Mouse (Mus musculus) heart, embryonic 11.5 days (tissue): Measurements from ENCODE around the gene Fbf1. TPM values are rescaled to one million over a fixed set of nuclear protein-coding genes. Genes with fewer than 3 reads are reported as not detected.

Source experiments
- ATAC-seq: fragments of 200-750 bp; cut with Nextera tagmentation; replicated peaks from 2 replicates; pipeline ENCODE4 v1.8.0; 2017; ENCODE audit warnings: moderate library complexity; ENCODE audit not compliant: insufficient number of reproducible peaks, low FRiP score, low TSS enrichment
- H3K27ac ChIP-seq: fragments of 300-500 bp; sonication (generic); 2 replicates; pipeline ENCODE4 v1.5.1; 2014; ENCODE audit warnings: mild to moderate bottlenecking, low read depth, low read length
- H3K27me3 ChIP-seq: fragments of 300-500 bp; sonication (generic); 2 replicates; pipeline ENCODE4 v1.6.1; 2014; ENCODE audit warnings: mild to moderate bottlenecking, low read length, mixed read lengths; ENCODE audit not compliant: control insufficient read depth, insufficient read depth
- H3K36me3 ChIP-seq: fragments of 300-500 bp; sonication (generic); 2 replicates; pipeline ENCODE4 v1.6.1; 2014; ENCODE audit warnings: mild to moderate bottlenecking, low read length, moderate library complexity, mixed read lengths; ENCODE audit not compliant: control insufficient read depth, insufficient read depth
- H3K4me1 ChIP-seq: fragments of 300-500 bp; sonication (generic); 2 replicates; pipeline ENCODE4 v1.6.1; 2014; ENCODE audit warnings: low read length; ENCODE audit not compliant: control insufficient read depth, insufficient read depth
- H3K4me2 ChIP-seq: fragments of 300-500 bp; sonication (generic); 2 replicates; pipeline ENCODE4 v1.6.1; 2014; ENCODE audit warnings: mild to moderate bottlenecking, moderate library complexity
- H3K4me3 ChIP-seq: fragments of 300-500 bp; sonication (generic); 2 replicates; pipeline ENCODE4 v1.5.1; 2014; ENCODE audit warnings: low read depth, low read length
- H3K9ac ChIP-seq: fragments of 300-500 bp; sonication (generic); 2 replicates; pipeline ENCODE4 v1.6.1; 2014; ENCODE audit warnings: mild to moderate bottlenecking, low read depth, low read length, moderate library complexity
- H3K9me3 ChIP-seq: fragments of 300-500 bp; sonication (generic); replicated peaks from 2 replicates; pipeline ENCODE4 v1.6.1; 2016; ENCODE audit warnings: low read length; ENCODE audit not compliant: control insufficient read depth
- WGBS: fragments of 180-500 bp; shearing (Covaris S2); extraction: QIAGEN DNeasy Blood & Tissue Kit; methylation state at CpG from one replicate; pipeline ENCODE4 v1.1.7; 2014; ENCODE audit not compliant: insufficient replicate concordance; 5-methylcytosine and 5-hydroxymethylcytosine counted together
- polyA plus RNA-seq: library from polyadenylated mRNA; unstranded; fragments of >200 nt; fragmentation: Nextera tagmentation; extraction: Ambion mirVana; gene quantifications from 2 replicates; pipeline ENCODE4 v1.2.1, GENCODE M21; 2014

The Fbf1 gene
- polyA plus RNA-seq, 1 experiment from 2014 or later = 20.3 TPM

DNA sequence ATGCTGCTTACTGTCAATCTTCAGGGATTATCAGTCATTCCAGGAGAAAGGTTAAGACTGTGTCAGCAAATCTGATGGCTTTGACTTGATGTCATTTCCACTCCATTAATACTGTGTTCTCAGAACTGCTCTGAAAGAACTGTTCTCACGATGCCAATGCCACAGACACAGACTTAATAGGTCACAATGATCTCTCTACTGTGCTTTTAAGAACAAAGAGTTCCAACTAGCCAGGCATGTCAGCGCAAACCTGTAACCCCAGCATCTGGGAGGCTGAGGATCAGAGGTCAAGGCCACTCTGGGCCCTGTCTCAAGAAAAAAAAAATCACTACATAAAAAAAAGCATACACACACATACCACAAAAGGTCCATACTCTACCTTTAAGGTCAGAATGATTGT, 4.0 kb upstream of the Fbf1 start:
- Histone ChIP-seq H3K9me3 (no peaks in the 10 kb centered on the region), H3K4me3 (no peak overlapping the region), H3K36me3 (peaks cover 23% of the 10 kb centered on the region), H3K4me1 (no peaks in the 10 kb centered on the region), H3K27ac (no peak overlapping the region), H3K27me3 (no peaks in the 10 kb centered on the region), H3K4me2 (no peak overlapping the region), H3K9ac (no peak overlapping the region)
- no peak for ATAC-seq
- 81% methylated on average over 2 of the region's 2 CpGs for WGBS

- H3K4me1 ChIP-seq = 0 out of 2 replicates have a peak, but pooled peaks cover 5% of the 10 kb centered on the region
- no peak overlapping the region for H3K4me3 ChIP-seq
- ATAC-seq = no peak
- no peak overlapping the region for H3K4me2 ChIP-seq
- H3K9me3 ChIP-seq = no peaks in the 10 kb centered on the region
- no peaks in the 10 kb centered on the region for H3K27me3 ChIP-seq
- 72% methylated on average over 5 of the region's 5 CpGs for WGBS
- H3K36me3 ChIP-seq = peaks cover 21% of the 10 kb centered on the region
- no peak overlapping the region for H3K27ac ChIP-seq
- H3K9ac ChIP-seq = no peak overlapping the region
These were observed 2.2 kb upstream of the Fbf1 start for GRCm38 (mm10) chr11:116170003-116170800.

DNA sequence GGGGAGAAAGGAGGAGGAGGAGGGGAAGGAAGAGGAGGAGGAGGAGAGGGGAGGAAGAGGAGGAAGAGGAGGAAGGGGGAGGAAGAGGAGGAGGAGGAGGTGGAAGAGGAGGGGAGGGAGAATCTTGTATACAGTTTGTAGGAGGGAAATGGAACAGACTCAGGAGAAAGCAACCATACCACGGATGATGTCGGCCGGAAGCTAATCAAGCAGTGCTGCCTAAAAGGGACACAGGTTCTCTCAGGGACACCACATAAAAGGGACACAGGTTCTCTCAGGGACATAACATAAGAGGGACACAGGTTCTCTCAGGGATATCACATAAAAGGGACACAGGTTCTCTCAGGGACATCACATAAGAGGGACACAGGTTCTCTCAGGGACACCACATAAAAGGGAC, 1.2 kb upstream of the Fbf1 start:
- WGBS = 79% methylated on average over 3 of the region's 3 CpGs
- Histone ChIP-seq H3K4me2 (no peak overlapping the region), H3K9ac (no peak overlapping the region)

DNA sequence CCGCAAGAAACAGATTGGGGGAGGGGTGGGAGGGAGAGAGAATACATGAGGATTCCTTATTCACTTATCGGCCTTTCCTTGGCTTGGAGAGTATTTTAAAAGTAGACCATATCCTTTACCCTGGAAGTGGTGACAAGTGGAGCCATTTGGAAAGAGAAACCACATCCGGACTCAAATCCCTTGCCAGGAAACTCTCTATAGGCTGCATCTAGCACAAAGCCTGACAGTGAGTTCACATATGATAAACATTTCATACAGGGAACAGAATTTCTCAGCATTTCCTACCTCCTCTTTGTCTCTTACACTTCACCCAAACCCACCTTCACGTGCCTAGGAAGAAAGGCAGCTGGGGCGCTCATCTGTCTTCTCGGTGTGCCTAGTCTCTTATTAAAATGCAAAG, 734 bp downstream of the Fbf1 start:
- Histone ChIP-seq H3K36me3 (peaks cover 4% of the 10 kb centered on the region), H3K9ac (peak overlapping the region; percentile 90), H3K4me1 (0 out of 2 replicates have a peak, but pooled peaks cover 5% of the 10 kb centered on the region), H3K27me3 (no peaks in the 10 kb centered on the region), H3K9me3 (no peaks in the 10 kb centered on the region), H3K4me2 (peak overlapping the region; percentile 84), H3K27ac (peak overlapping the region; percentile 95), H3K4me3 (peak overlapping the region; percentile 73)
- ATAC-seq = no peak
- WGBS = 6% methylated on average over 6 of the region's 6 CpGs

More for the DNA sequence above, 1.2 kb upstream of the Fbf1 start:
- no peak overlapping the region for H3K4me3 ChIP-seq
- no peak for ATAC-seq
- no peak overlapping the region for H3K27ac ChIP-seq
- H3K27me3 ChIP-seq = no peaks in the 10 kb centered on the region
- 0 out of 2 replicates have a peak, but pooled peaks cover 5% of the 10 kb centered on the region for H3K4me1 ChIP-seq
- H3K9me3 ChIP-seq = no peaks in the 10 kb centered on the region
- H3K36me3 ChIP-seq = peaks cover 14% of the 10 kb centered on the region

DNA sequence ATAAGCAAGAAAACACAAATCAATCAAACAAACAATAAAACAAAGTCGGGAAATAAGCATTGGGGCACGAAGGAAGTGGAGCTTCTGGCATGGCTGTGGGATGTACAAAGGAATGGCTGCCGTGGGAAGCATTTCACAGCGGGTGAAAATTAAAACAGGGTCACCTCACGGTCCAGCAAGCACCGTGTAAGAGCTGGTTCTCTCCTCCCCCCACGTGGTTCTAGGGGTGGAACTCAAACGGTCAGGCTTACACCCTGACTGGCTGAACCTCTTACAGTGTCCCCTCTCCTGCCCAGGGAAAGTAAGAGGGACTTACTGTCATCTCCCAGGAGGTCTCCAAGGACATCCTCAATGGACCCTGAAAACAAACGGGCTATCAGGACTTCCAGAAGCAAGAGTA, 5.0 kb downstream of the Fbf1 start:
- no peak overlapping the region for H3K27ac ChIP-seq
- no peak for ATAC-seq
- H3K4me3 ChIP-seq = no peak overlapping the region
- H3K36me3 ChIP-seq = no peaks in the 10 kb centered on the region
- H3K4me1 ChIP-seq = 0 out of 2 replicates have a peak, but pooled peaks cover 5% of the 10 kb centered on the region
- H3K27me3 ChIP-seq = no peaks in the 10 kb centered on the region
- 69% methylated on average over 9 of the region's 9 CpGs for WGBS
- H3K4me2 ChIP-seq = no peak overlapping the region
- H3K9ac ChIP-seq = no peak overlapping the region
- no peaks in the 10 kb centered on the region for H3K9me3 ChIP-seq

DNA sequence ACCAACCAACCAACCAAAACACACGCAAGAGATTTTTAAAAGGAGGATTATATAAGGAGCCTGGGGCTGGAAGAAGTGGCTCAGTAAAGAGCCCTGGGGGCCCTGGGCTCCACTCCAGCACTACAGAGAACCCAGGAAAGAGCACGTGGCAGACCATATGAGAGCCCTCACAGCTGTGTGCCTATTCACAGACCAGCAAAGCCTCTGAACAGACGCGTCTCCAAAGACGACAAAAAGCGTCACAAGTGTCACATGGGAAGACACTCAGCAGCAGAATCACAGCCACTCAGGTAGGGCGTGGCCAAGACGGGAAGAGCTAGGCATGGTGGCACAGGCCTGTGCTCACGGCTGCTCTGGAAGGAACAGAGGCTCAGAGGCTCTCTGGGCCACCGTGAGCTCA, 5.8 kb downstream of the Fbf1 start:
- 0 out of 2 replicates have a peak, but pooled peaks cover 5% of the 10 kb centered on the region for H3K4me1 ChIP-seq
- no peak overlapping the region for H3K27ac ChIP-seq
- no peaks in the 10 kb centered on the region for H3K36me3 ChIP-seq
- no peaks in the 10 kb centered on the region for H3K9me3 ChIP-seq
- H3K9ac ChIP-seq = no peak overlapping the region
- no peak overlapping the region for H3K4me2 ChIP-seq
- H3K4me3 ChIP-seq = no peak overlapping the region
- no peak for ATAC-seq
- H3K27me3 ChIP-seq = no peaks in the 10 kb centered on the region
- WGBS = 82% methylated on average over 10 of the region's 10 CpGs

DNA sequence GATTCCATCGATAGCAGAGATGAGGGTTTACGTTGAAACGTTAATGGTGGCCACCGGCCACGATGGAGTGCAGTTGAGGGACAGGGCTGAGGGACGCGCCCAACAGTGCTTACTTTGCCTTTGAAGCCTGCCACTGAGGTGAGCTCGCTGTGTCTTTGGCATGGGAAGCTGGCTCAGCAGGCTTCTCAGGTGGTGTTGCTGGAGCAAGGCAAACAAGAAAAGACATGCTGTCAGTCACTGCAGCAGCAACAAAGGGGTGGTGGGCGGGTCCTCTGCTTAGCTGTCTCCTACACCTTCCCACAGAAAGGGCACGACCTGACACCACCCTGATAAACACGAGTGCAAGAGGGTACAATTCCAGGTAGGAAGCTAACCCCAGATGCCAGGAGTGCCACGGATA, 6.7 kb downstream of the Fbf1 start:
- no peak overlapping the region for H3K27ac ChIP-seq
- WGBS = 62% methylated on average over 12 of the region's 12 CpGs
- no peak overlapping the region for H3K4me3 ChIP-seq
- no peak for ATAC-seq
- no peaks in the 10 kb centered on the region; the same call in 1 of the 2 replicates for H3K36me3 ChIP-seq
- no peaks in the 10 kb centered on the region for H3K27me3 ChIP-seq
- H3K9me3 ChIP-seq = no peaks in the 10 kb centered on the region
- H3K4me1 ChIP-seq = 0 out of 2 replicates have a peak, but pooled peaks cover under 1% of the 10 kb centered on the region
- H3K4me2 ChIP-seq = no peak overlapping the region
- H3K9ac ChIP-seq = no peak overlapping the region

GRCm38 (mm10) chr11:116150960-116151359, 17.0 kb downstream of the Fbf1 start:
- Histone ChIP-seq H3K4me1 (peaks cover 8% of the 10 kb centered on the region; the same call in 1 of the 2 replicates), H3K9me3 (no peaks in the 10 kb centered on the region), H3K36me3 (peaks cover 41% of the 10 kb centered on the region), H3K27ac (peak overlapping the region; percentile 50; the same call in 1 of the 2 replicates), H3K4me3 (no peak overlapping the region), H3K4me2 (no peak overlapping the region), H3K27me3 (no peaks in the 10 kb centered on the region), H3K9ac (no peak overlapping the region)
- 71% methylated on average over 2 of the region's 2 CpGs for WGBS
- ATAC-seq = peak; percentile 64

- WGBS = 75% methylated on average over 6 of the region's 6 CpGs
- peaks cover 8% of the 10 kb centered on the region; the same call in 1 of the 2 replicates for H3K4me1 ChIP-seq
- no peak overlapping the region for H3K4me2 ChIP-seq
- H3K27ac ChIP-seq = no peak overlapping the region
- ATAC-seq = no peak
- no peaks in the 10 kb centered on the region for H3K9me3 ChIP-seq
- H3K27me3 ChIP-seq = no peaks in the 10 kb centered on the region
- H3K36me3 ChIP-seq = peaks cover 47% of the 10 kb centered on the region
- H3K4me3 ChIP-seq = no peak overlapping the region
- H3K9ac ChIP-seq = no peak overlapping the region
These were observed 18.6 kb downstream of the Fbf1 start for GRCm38 (mm10) chr11:116149341-116149740.
